Mouse (Mus musculus): ENCODE measurements around the gene Zfand4. TPM values are rescaled to one million over a fixed set of nuclear protein-coding genes. Genes with fewer than 3 reads are reported as not detected.

The Zfand4 gene
- total RNA-seq (2023): 25.5 and 37.7 TPM in 2 replicates

GRCm38 (mm10) chr6:116264018-116264651 lies at the start of gene Zfand4:
TSS of gene Zfand4 (plus strand) at chr6:116264222.

GRCm38 (mm10) chr6:116337835-116338501 lies 73.9 kb downstream of the Zfand4 start, which contains the start of gene March8:
TSS of gene March8 (plus strand) at chr6:116338024.

Other genes with a start within 250 kb of the Zfand4 start
- gene Tmcc1, start 70.7 kb upstream of the Zfand4 start, total RNA-seq (2023): 238 and 301 TPM in 2 replicates
- 139 and 185 TPM in 2 replicates for gene Washc2, start 56.2 kb upstream of the Zfand4 start, total RNA-seq (2023)
- 15.1 and 21.4 TPM in 2 replicates for gene March8, start 73.8 kb downstream of the Zfand4 start, total RNA-seq (2023)
- gene Alox5, start 197.0 kb downstream of the Zfand4 start, total RNA-seq (2023): 294 and 307 TPM in 2 replicates
- gene Olfr211, start 224.9 kb downstream of the Zfand4 start, total RNA-seq (2023): not detected in 2 replicates
- gene Olfr212, start 242.3 kb downstream of the Zfand4 start, total RNA-seq (2023): 0.35 TPM in 1 of 2 replicates, not detected in the other